Mouse (Mus musculus): ENCODE data around the gene Gm20388.

GRCm38 (mm10) chr8:122983178-122983942, 3072.7 kb downstream of the Gm20388 start:
- TF ChIP-seq CTCF (conservative IDR thresholded peaks at IDR 0.05; ENCODE audit: insufficient read depth, insufficient read length, low read depth, low read length) (peak; percentile 61), POLR2A (IDR thresholded peaks at IDR 0.05; ENCODE audit: low read depth, low read length) (no peak)

Data from kidney, adult 2 months (tissue).